Mouse (Mus musculus) lung, postnatal 0 days (tissue): ENCODE data around the gene Acsl1.

Experiments used
- CTCF ChIP-seq: IDR thresholded peaks from 2 replicates; pipeline ENCODE4 v1.5.1; 2016; ENCODE audit warnings: antibody characterized with exemption, mild to moderate bottlenecking
- EP300 ChIP-seq: IDR thresholded peaks from 2 replicates; pipeline ENCODE4 v1.6.1; 2016; ENCODE audit warnings: antibody characterized with exemption, mild to moderate bottlenecking, control low read depth

DNA sequence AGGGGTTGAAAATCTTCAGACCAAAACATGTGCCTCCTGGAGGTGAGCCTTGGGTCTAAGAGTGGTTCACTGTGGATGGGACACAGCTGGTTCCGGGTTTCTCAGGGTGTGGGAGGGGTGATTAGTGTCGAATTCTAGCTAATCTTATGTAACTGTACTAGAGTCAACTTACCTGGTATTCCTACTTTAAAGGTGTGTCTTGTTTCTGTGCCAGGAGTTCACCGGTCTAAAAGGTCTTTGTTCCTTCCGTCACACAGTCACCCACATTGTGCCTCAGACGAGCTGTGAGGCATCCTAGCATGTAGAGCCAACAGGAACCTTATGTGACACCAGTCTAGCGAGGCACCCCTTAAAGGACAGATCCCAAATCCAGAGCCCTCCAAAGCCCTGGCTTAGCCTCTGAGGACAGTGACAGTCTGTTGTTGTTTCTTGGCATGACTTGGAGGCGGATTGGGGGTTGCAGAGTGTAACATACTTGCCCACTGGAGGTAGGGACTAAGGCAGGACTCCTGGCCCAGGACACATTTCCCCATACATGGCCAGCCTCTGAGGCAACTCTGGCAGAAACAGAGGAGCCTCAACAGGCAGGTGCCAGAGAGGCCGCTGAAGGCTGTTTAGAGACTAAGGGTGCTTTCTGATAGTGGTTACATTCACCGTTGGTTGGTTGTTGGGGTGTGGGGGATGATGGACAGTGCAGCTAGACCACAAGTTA is 7.1 kb downstream of the Acsl1 start:
- TF ChIP-seq CTCF: no peak
- TF ChIP-seq EP300: no peak
